Mouse (Mus musculus) Patski (cell line): ENCODE measurements at regions not wholly inside any gene's neighbourhood (a gene's known extent, or its start where the extent isn't known, plus 50 kb on each side); places are given as distances from the start of the nearest gene placed in this dataset.

ENCODE experiments used
- ATAC-seq: fragments of 100-300 bp; one replicate; pipeline ENCODE4 v1.8.0; 2021
- CTCF ChIA-PET: fragments of 350-600 bp; sonication (Branson Sonifier 250); formaldehyde crosslinking; loops from one replicate; lab custom pipeline; 2022; ENCODE audit warnings: inconsistent platforms; lab: Charles Lee
- POLR2A ChIA-PET: fragments of 350-600 bp; sonication (Branson Sonifier 250); formaldehyde crosslinking; loops from one replicate; lab custom pipeline; 2022; ENCODE audit warnings: antibody characterized with exemption, inconsistent platforms; lab: Charles Lee
- DNase-seq: peaks from one replicate; pipeline ENCODE4 v3.0.0-alpha.2; 2011; ENCODE audit warnings: low read depth, low spot score
- H3K27me3 ChIP-seq: fragments of 371-371 bp; one replicate; pipeline ENCODE4 v1.5.1; 2021
- CTCF ChIP-seq: fragments of 100-300 bp; IDR thresholded peaks from one replicate; pipeline ENCODE4 v1.5.1; 2021
- in situ Hi-C: fragments of 300-500 bp; cut with MboI; formaldehyde crosslinking; loops from 3 replicates; pipeline ENCODE4 v1.11.1; 2018; ENCODE audit warnings: low pct_unique_long_range_greater_than_20kb, mixed read lengths

DNA sequence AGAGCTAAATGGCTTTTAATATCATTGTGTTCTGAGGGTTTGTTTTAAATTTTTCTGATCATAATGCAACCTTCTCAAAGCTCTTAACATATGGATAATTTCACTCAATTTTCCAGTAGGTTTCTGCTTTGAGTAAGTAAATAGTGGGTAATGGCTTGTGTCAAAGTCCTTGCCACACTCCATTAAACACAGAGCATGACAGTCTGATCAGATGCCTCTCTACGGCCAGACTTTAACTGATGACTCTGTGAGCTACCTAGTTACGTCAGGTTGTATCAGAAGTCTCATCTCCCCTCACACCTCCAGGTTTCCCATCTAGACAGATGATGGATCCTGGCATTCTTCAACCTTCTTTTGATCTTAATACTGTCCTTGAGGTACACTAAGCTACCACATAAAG is 316.4 kb downstream of the Efnb2 start:
- DNase-seq (no peak), ATAC-seq (no peak)
- POLR2A ChIA-PET: no interaction called here
- in situ Hi-C loops: no loop called here
- H3K27me3 ChIP-seq: no peaks in the 10 kb centered on the region
- CTCF ChIA-PET: interaction anchor here (0.6 to 1.1 kb wide), 3 partner anchors 12 to 16 kb away, joined by 3 to 5 read pairs (median 3); no protein-coding TSS in a partner anchor
- no peak for TF ChIP-seq CTCF

DNA sequence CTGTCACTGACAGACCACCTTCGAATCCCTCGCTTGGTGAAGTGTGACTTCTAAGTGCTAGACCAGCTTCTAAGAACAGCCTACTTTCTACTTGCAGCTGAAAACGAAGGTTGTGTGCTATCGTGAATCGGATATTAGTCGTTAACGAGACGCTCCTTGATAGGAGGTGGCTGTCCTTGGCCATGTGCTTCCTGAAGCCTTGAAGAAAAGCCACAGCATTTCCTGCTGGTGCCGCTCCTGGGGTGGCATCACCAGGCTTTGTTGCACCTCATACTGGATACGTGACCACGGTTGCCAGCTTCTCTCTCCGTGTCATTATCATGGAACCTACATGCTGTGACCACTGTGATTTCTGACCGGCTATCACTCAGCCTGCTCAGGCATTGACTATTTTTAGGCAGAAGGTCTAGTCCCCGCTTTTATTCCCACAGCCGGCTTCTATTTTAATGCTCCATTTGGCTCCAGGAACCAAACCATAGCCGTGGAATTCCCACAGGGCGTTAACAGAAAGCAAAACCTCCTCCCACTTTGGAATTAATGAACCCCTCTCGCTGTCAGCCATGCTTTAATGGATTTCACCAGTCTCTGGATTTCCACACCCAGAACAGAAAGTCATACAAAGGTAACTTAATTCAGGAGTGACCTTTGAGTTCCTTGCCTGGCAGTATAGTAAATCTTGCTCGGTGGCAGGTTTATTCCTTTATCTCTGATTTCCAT is 325.6 kb downstream of the Efnb2 start:
- ChIA-PET CTCF (no interaction called here), POLR2A (no interaction called here)
- DNase-seq: no peak
- no peak for TF ChIP-seq CTCF
- ATAC-seq: no peak
- in situ Hi-C loops: no loop called here
- no peaks in the 10 kb centered on the region for H3K27me3 ChIP-seq

DNA sequence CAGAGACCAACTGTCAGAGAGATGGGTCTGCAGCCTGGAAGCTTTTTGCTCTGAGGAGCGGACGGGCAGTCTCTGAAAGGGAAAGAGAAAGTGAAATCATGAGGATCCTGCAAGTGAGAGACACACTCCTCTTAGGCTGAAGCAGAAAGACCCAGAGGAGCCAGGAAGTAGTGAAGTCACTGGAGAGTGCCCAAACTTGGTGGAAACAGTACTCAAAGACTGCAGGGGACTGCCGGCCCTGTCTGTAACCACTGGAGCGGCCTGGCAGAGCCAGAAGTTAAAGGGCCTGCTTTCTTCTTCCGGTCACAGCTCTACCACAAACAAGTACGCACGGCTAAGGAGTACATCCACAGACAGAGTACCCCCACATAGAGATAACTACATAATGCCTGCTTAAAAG is 326.5 kb downstream of the Efnb2 start:
- no peaks in the 10 kb centered on the region for H3K27me3 ChIP-seq

DNA sequence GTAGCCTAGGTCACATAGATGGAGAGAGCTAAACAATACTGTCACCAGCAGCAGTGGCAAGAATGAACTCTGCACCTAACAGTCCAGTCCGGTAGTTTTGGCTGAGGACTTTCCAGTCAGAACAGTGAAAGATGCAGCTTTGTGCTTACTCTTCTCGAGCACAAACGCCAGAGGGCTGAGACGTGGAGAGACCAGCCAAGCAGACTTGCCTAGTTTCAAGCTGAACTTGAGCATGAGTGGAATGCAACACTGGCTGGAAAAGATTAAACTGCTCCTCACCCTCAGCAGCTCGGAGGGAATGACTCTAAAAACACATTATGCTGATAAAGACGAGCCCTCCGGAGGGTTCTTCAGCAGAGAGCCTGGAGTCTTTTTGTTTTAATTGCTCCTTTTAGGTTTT is 329.8 kb downstream of the Efnb2 start:
- no peak for ATAC-seq
- no peak for DNase-seq
- ChIA-PET CTCF (interaction anchor here (1.4 to 1.5 kb wide), 2 partner anchors 10 to 13 kb away, joined by 3 to 5 read pairs; no protein-coding TSS in a partner anchor), POLR2A (interaction anchor here (0.7 kb wide), 1 partner anchor 282 kb away, joined by 3 read pairs; no protein-coding TSS in a partner anchor)
- TF ChIP-seq CTCF: no peak
- H3K27me3 ChIP-seq: no peaks in the 10 kb centered on the region
- in situ Hi-C loops: no loop called here

More for the DNA sequence above, 326.5 kb downstream of the Efnb2 start:
- POLR2A ChIA-PET: no interaction called here
- CTCF ChIA-PET: interaction anchor here (0.5 kb wide), 1 partner anchor 101 kb away, joined by 3 read pairs; no protein-coding TSS in a partner anchor
- TF ChIP-seq CTCF: no peak
- no peak for DNase-seq
- in situ Hi-C loops: no loop called here
- no peak for ATAC-seq

DNA sequence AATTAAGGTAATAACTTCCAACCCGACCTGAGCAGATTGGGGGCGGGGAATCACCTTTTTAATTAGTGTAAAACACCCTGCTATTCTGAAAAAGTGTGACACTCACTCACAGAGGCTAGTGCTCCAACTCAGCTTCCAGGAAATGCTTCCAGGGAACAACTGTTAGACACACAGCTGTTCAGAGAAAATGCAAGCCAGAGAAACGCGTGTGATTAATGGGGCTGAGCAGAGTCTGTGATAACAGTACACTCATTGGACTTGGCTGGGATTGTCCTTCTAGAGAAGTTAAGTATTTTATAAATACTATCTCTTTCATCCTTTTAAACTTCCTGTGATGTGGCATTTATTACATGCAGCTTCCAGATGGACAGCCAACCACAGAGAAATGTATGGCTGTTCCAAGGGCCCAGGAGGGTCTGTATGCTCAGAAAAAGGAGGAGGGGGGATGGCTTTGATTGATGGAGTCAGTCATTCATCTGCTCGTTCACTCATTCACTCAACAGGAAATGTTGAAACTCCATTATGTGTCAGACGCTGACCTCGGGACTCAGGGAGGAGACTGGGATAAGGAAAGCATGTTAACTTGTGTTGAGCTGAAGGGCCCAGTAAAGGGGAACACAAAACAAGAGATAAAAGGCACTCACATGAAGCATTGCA is 332.9 kb downstream of the Efnb2 start:
- POLR2A ChIA-PET: interaction anchor here (1.0 kb wide), 1 partner anchor 20 kb away, joined by 3 read pairs; no protein-coding TSS in a partner anchor
- DNase-seq (no peak), ATAC-seq (no peak)
- no peak for TF ChIP-seq CTCF
- no peaks in the 10 kb centered on the region for H3K27me3 ChIP-seq
- in situ Hi-C loops: no loop called here
- CTCF ChIA-PET: interaction anchor here (0.7 to 1.3 kb wide), 3 partner anchors 14 to 17 kb away, joined by 3 read pairs; no protein-coding TSS in a partner anchor

DNA sequence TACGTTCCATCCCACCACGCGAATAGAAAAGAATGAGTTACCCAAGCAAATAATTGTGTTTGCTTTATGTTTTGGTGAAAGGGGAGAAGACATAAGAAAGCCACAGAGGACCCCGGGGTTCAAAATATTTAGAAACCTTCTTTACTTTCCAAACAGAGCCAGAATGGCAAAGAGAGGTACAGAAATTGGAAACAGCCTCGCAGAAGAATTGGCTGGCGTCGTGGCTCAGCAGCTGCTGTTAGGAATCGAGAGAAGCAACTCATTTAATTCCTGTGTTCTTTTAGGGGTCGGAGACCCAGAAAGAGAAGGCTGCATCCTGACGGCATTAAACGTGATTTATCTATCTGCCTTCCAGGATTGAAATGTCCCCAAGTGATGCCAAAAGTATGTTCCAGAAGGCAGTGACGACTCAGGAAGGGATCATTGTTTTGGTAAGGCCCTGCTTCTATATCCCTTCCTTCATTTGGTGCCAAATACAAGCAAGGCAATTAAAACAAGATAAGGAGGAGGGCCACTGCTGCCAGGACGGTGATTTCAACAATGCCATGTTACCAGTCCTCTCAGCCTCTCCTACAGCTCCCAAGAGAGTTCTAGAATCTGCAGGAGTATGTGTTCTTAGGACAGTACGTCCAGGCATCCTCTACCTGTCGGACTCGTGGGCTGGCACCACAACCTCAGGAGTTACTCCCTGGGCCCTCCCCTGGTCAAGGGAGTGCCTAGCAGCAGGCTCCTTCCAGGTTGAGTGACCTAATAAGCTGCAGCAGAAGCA is 334.8 kb downstream of the Efnb2 start:
- ATAC-seq: no peak
- ChIA-PET CTCF (no interaction called here), POLR2A (no interaction called here)
- in situ Hi-C loops: no loop called here
- no peak for DNase-seq
- TF ChIP-seq CTCF: no peak
- no peaks in the 10 kb centered on the region for H3K27me3 ChIP-seq

DNA sequence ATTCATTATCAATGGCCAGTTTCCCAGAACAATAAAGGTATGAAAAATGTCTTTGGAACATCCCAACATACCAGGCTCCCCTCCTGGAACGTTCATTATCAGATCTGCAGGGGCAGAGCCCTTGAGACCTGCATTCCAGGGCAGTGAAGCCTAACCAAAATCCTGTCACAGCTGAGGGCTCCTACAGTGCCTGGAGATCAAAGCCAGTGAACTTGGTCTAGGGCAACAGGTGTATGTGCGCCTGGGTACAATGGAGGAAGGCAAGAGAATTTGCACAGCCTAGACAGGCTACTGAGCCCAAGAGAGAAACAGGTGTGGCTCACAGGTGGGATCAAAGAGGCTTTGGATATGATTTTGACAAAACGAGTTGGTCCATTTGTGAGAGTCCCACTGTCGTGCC is 335.6 kb downstream of the Efnb2 start:
- ChIA-PET CTCF (no interaction called here), POLR2A (no interaction called here)
- no peak for DNase-seq
- TF ChIP-seq CTCF: no peak
- ATAC-seq: peak; percentile 88
- no peaks in the 10 kb centered on the region for H3K27me3 ChIP-seq
- in situ Hi-C loops: no loop called here

DNA sequence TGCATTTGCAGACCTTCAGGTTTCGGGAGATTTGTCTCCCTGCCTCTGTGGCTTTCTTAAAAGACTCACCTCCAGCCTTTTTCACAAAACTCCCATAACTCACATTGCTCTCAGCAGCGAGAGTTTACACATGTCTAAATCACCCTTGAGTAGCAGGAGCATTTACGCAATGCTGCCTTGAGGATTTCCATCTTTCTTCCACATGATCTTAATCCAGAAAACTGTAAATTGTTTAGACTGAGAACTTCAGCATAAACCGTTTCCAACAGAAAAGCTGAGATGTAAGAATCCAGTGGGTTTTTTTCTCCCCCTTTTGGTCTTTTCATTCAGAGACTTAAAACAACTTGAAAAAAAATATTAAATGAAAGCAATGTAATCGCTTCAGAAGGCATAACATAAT is 336.5 kb downstream of the Efnb2 start:
- no peak for ATAC-seq
- ChIA-PET POLR2A (no interaction called here), CTCF (no interaction called here)
- no peaks in the 10 kb centered on the region for H3K27me3 ChIP-seq
- no peak for DNase-seq
- in situ Hi-C loops: no loop called here
- no peak for TF ChIP-seq CTCF

DNA sequence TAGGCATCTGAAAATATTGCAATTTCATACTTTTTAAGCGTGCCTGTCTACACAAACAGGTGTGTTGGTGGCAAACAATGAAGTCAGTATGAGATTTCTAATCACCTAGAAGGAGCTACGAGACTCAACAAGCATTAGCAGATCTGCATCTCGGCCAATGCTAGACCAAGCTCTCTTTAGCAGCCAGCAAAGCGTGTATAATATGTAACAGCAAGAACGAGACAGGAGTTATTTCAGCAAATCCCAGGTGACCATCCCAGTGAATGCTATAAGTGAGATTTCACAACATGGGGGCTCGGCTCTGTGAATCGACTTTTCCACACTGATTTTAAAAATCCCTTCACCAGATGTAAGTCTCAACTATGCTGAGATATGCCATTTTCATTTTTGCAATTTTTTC is 352.8 kb downstream of the Efnb2 start:
- CTCF ChIA-PET: interaction anchor here (1.6 kb wide), 1 partner anchor 10 kb away, joined by 4 read pairs; no protein-coding TSS in a partner anchor
- ATAC-seq (no peak), DNase-seq (no peak)
- POLR2A ChIA-PET: interaction anchor here (0.7 kb wide), 1 partner anchor 20 kb away, joined by 3 read pairs; no protein-coding TSS in a partner anchor
- in situ Hi-C loops: no loop called here
- H3K27me3 ChIP-seq: no peaks in the 10 kb centered on the region
- TF ChIP-seq CTCF: no peak

DNA sequence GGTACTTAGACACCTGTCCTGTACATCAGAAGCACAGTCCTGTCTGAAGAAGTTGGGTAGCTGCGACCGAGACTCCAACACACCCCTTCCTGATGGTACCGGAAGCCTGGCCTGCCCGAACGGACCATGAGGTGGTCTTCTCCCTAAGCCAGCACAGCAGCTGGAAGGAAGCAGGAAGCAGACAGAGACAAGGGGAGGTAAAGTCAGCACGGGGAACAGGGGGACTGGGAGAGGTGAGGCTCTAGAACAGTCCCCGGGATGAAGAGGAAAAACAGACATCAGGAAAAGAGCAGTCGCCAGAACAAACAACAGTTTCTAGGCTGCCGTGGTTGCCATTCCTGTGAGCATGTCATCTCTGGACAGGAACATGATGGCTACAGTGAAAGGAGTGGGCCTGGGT is 353.6 kb downstream of the Efnb2 start:
- ATAC-seq (no peak), DNase-seq (no peak)
- no peak for TF ChIP-seq CTCF
- no peaks in the 10 kb centered on the region for H3K27me3 ChIP-seq
- ChIA-PET POLR2A (no interaction called here), CTCF (interaction anchor here (1.6 kb wide), 1 partner anchor 9 kb away, joined by 4 read pairs; no protein-coding TSS in a partner anchor)
- in situ Hi-C loops: no loop called here
